Mouse (Mus musculus): ENCODE measurements at regions not wholly inside any gene's neighbourhood (a gene's known extent, or its start where the extent isn't known, plus 50 kb on each side); places are given as distances from the start of the nearest gene placed in this dataset.

GRCm38 (mm10) chr15:51318072-51318471 is 2566.6 kb upstream of the Gm7489 start:
- no peaks in the 10 kb centered on the region for H3K27me3 ChIP-seq
- ATAC-seq (no peak), DNase-seq (ENCODE audit: low read depth, low spot score) (no peak)
- ChIA-PET POLR2A (no interaction called here), CTCF (no interaction called here)
- in situ Hi-C loops (cut with MboI; ENCODE audit: low pct_unique_long_range_greater_than_20kb) = no loop called here
- TF ChIP-seq CTCF (IDR thresholded peaks at IDR 0.05) = no peak

- CTCF ChIA-PET = no interaction called here
- ATAC-seq (no peak), DNase-seq (ENCODE audit: low read depth, low spot score) (no peak)
Observed at GRCm38 (mm10) chr15:51318760-51319159, 2565.9 kb upstream of the Gm7489 start.

GRCm38 (mm10) chr15:51320366-51320894 is 2564.3 kb upstream of the Gm7489 start:
- in situ Hi-C loops (cut with MboI; ENCODE audit: low pct_unique_long_range_greater_than_20kb) = no loop called here
- DNase-seq (ENCODE audit: low read depth, low spot score) (no peak), ATAC-seq (no peak)
- H3K27me3 ChIP-seq = no peaks in the 10 kb centered on the region
- TF ChIP-seq CTCF (IDR thresholded peaks at IDR 0.05) = no peak
- CTCF ChIA-PET = no interaction called here
- POLR2A ChIA-PET = no interaction called here

More at GRCm38 (mm10) chr15:51318760-51319159, 2565.9 kb upstream of the Gm7489 start:
- in situ Hi-C loops (cut with MboI; ENCODE audit: low pct_unique_long_range_greater_than_20kb) = no loop called here
- no peaks in the 10 kb centered on the region for H3K27me3 ChIP-seq
- POLR2A ChIA-PET = no interaction called here
- TF ChIP-seq CTCF (IDR thresholded peaks at IDR 0.05) = no peak

GRCm38 (mm10) chr15:51323284-51323683 is 2561.4 kb upstream of the Gm7489 start:
- ChIA-PET CTCF (interaction anchor here (1.7 kb wide), 1 partner anchor 18 kb away, joined by 4 read pairs; no protein-coding TSS in a partner anchor), POLR2A (no interaction called here)
- in situ Hi-C loops (cut with MboI; ENCODE audit: low pct_unique_long_range_greater_than_20kb) = no loop called here
- peaks cover 7% of the 10 kb centered on the region for H3K27me3 ChIP-seq
- ATAC-seq (no peak), DNase-seq (ENCODE audit: low read depth, low spot score) (no peak)
- TF ChIP-seq CTCF (IDR thresholded peaks at IDR 0.05) = no peak

- DNase-seq (ENCODE audit: low read depth, low spot score) = no peak
- ATAC-seq = no peak
- H3K27me3 ChIP-seq = peaks cover 7% of the 10 kb centered on the region
- in situ Hi-C loops (cut with MboI; ENCODE audit: low pct_unique_long_range_greater_than_20kb) = no loop called here
- POLR2A ChIA-PET = no interaction called here
- CTCF ChIA-PET = interaction anchor here (1.7 kb wide), 1 partner anchor 19 kb away, joined by 4 read pairs; no protein-coding TSS in a partner anchor
- TF ChIP-seq CTCF (IDR thresholded peaks at IDR 0.05) = no peak
Observed at GRCm38 (mm10) chr15:51324211-51324610, 2560.5 kb upstream of the Gm7489 start.

- TF ChIP-seq CTCF (IDR thresholded peaks at IDR 0.05) = no peak
- no peak for ATAC-seq
- in situ Hi-C loops (cut with MboI; ENCODE audit: low pct_unique_long_range_greater_than_20kb) = no loop called here
- H3K27me3 ChIP-seq = peaks cover 7% of the 10 kb centered on the region
- CTCF ChIA-PET = no interaction called here
- no peak for DNase-seq (ENCODE audit: low read depth, low spot score)
- POLR2A ChIA-PET = no interaction called here
Observed at GRCm38 (mm10) chr15:51327702-51328101, 2557.0 kb upstream of the Gm7489 start.

- ChIA-PET POLR2A (no interaction called here), CTCF (no interaction called here)
- ATAC-seq (no peak), DNase-seq (ENCODE audit: low read depth, low spot score) (no peak)
- TF ChIP-seq CTCF (IDR thresholded peaks at IDR 0.05) = no peak
- peaks cover 10% of the 10 kb centered on the region for H3K27me3 ChIP-seq
- in situ Hi-C loops (cut with MboI; ENCODE audit: low pct_unique_long_range_greater_than_20kb) = no loop called here
Observed at GRCm38 (mm10) chr15:51336441-51336840, 2548.3 kb upstream of the Gm7489 start.

GRCm38 (mm10) chr15:51346301-51346700 is 2538.4 kb upstream of the Gm7489 start:
- ChIA-PET POLR2A (interaction anchor here (0.6 kb wide), 1 partner anchor 839 kb away, joined by 3 read pairs; no protein-coding TSS in a partner anchor), CTCF (no interaction called here)
- no peak for ATAC-seq
- TF ChIP-seq CTCF (IDR thresholded peaks at IDR 0.05) = no peak
- DNase-seq (ENCODE audit: low read depth, low spot score) = no peak
- peaks cover 6% of the 10 kb centered on the region for H3K27me3 ChIP-seq
- in situ Hi-C loops (cut with MboI; ENCODE audit: low pct_unique_long_range_greater_than_20kb) = no loop called here

- ATAC-seq (no peak), DNase-seq (ENCODE audit: low read depth, low spot score) (no peak)
- CTCF ChIA-PET = no interaction called here
Observed at GRCm38 (mm10) chr15:51363391-51363790, 2521.3 kb upstream of the Gm7489 start.

GRCm38 (mm10) chr15:51371162-51371561 is 2513.5 kb upstream of the Gm7489 start:
- ATAC-seq (no peak), DNase-seq (ENCODE audit: low read depth, low spot score) (no peak)
- POLR2A ChIA-PET = interaction anchor here (0.5 kb wide), 1 partner anchor 263 kb away, joined by 3 read pairs; no protein-coding TSS in a partner anchor
- in situ Hi-C loops (cut with MboI; ENCODE audit: low pct_unique_long_range_greater_than_20kb) = no loop called here
- CTCF ChIA-PET = interaction anchor here (1.3 to 1.4 kb wide), 2 partner anchors 20 to 29 kb away, joined by 3 to 4 read pairs; no protein-coding TSS in a partner anchor
- peaks cover 6% of the 10 kb centered on the region for H3K27me3 ChIP-seq
- no peak for TF ChIP-seq CTCF (IDR thresholded peaks at IDR 0.05)

More at GRCm38 (mm10) chr15:51363391-51363790, 2521.3 kb upstream of the Gm7489 start:
- in situ Hi-C loops (cut with MboI; ENCODE audit: low pct_unique_long_range_greater_than_20kb) = no loop called here
- POLR2A ChIA-PET = no interaction called here
- peaks cover 5% of the 10 kb centered on the region for H3K27me3 ChIP-seq
- no peak for TF ChIP-seq CTCF (IDR thresholded peaks at IDR 0.05)

GRCm38 (mm10) chr15:51390383-51390782 is 2494.3 kb upstream of the Gm7489 start:
- no peak for DNase-seq (ENCODE audit: low read depth, low spot score)
- TF ChIP-seq CTCF (IDR thresholded peaks at IDR 0.05) = no peak
- POLR2A ChIA-PET = no interaction called here
- CTCF ChIA-PET = interaction anchor here (1.3 kb wide), 1 partner anchor 20 kb away, joined by 4 read pairs; no protein-coding TSS in a partner anchor
- H3K27me3 ChIP-seq = no peaks in the 10 kb centered on the region
- ATAC-seq = no peak
- in situ Hi-C loops (cut with MboI; ENCODE audit: low pct_unique_long_range_greater_than_20kb) = no loop called here

- no peaks in the 10 kb centered on the region for H3K27me3 ChIP-seq
- DNase-seq (ENCODE audit: low read depth, low spot score) (no peak), ATAC-seq (no peak)
- POLR2A ChIA-PET = no interaction called here
- CTCF ChIA-PET = interaction anchor here (0.7 to 1.3 kb wide), 2 partner anchors 9 to 21 kb away, joined by 3 to 4 read pairs; no protein-coding TSS in a partner anchor
- no peak for TF ChIP-seq CTCF (IDR thresholded peaks at IDR 0.05)
- in situ Hi-C loops (cut with MboI; ENCODE audit: low pct_unique_long_range_greater_than_20kb) = no loop called here
Observed at GRCm38 (mm10) chr15:51391352-51391751, 2493.4 kb upstream of the Gm7489 start.

Measured in Patski (cell line).